Mouse (Mus musculus) heart, embryonic 10.5 days (tissue): ENCODE results near the gene Foxp2. TPM values are rescaled to one million over a fixed set of nuclear protein-coding genes. Genes with fewer than 3 reads are reported as not detected.

Source experiments
- DNase-seq: peaks from one replicate; pipeline ENCODE4 v3.0.0-alpha.2; 2017; ENCODE audit warnings: low spot score
- H3K27ac ChIP-seq: fragments of 300-500 bp; sonication (generic); 2 replicates; pipeline ENCODE4 v1.5.1; 2016; ENCODE audit warnings: mild to moderate bottlenecking
- H3K27me3 ChIP-seq: fragments of 300-500 bp; sonication (generic); 2 replicates; pipeline ENCODE4 v1.6.1; 2016; ENCODE audit warnings: mild to moderate bottlenecking; ENCODE audit not compliant: poor library complexity, insufficient read depth, severe bottlenecking
- H3K36me3 ChIP-seq: fragments of 300-500 bp; sonication (generic); 2 replicates; pipeline ENCODE4 v1.6.1; 2016; ENCODE audit warnings: mild to moderate bottlenecking, moderate library complexity
- H3K4me1 ChIP-seq: fragments of 300-500 bp; sonication (generic); 2 replicates; pipeline ENCODE4 v1.6.1; 2016; ENCODE audit warnings: mild to moderate bottlenecking
- H3K4me3 ChIP-seq: fragments of 300-500 bp; sonication (generic); 2 replicates; pipeline ENCODE4 v1.5.1; 2016; ENCODE audit warnings: mild to moderate bottlenecking, moderate library complexity
- H3K9me3 ChIP-seq: fragments of 300-500 bp; sonication (generic); 2 replicates; pipeline ENCODE4 v1.6.1; 2016; ENCODE audit warnings: mild to moderate bottlenecking, moderate library complexity
- WGBS: fragments of 180-500 bp; shearing (Covaris S2); methylation state at CpG from one replicate; pipeline ENCODE4 v1.1.7; 2016; 5-methylcytosine and 5-hydroxymethylcytosine counted together
- polyA plus RNA-seq: library from polyadenylated mRNA; unstranded; fragments of >200 nt; fragmentation: Nextera tagmentation; extraction: Ambion mirVana; gene quantifications from 2 replicates; pipeline ENCODE4 v1.2.1, GENCODE M21; 2016

Gene Foxp2
- polyA plus RNA-seq, 1 experiment from 2014 or later, result 16.7 TPM

GRCm38 (mm10) chr6:15151619-15152018, 250.5 kb downstream of the Foxp2 start:
- no peaks in the 10 kb centered on the region for H3K36me3 ChIP-seq
- no peak overlapping the region for H3K27ac ChIP-seq
- H3K9me3 ChIP-seq, result no peaks in the 10 kb centered on the region
- no peaks in the 10 kb centered on the region for H3K4me1 ChIP-seq
- WGBS, result 79% methylated on average over 3 of the region's 3 CpGs
- no peak for DNase-seq
- no peak overlapping the region for H3K4me3 ChIP-seq
- no peaks in the 10 kb centered on the region for H3K27me3 ChIP-seq

- Histone ChIP-seq H3K9me3 (no peaks in the 10 kb centered on the region), H3K27me3 (no peaks in the 10 kb centered on the region), H3K4me3 (no peak overlapping the region), H3K4me1 (no peaks in the 10 kb centered on the region), H3K27ac (no peak overlapping the region), H3K36me3 (no peaks in the 10 kb centered on the region)
- no peak for DNase-seq
- 72% methylated on average over 2 of the region's 2 CpGs for WGBS
These were observed 262.4 kb downstream of the Foxp2 start for GRCm38 (mm10) chr6:15163508-15164053.

GRCm38 (mm10) chr6:15176754-15177153, 275.6 kb downstream of the Foxp2 start:
- no peak overlapping the region for H3K27ac ChIP-seq
- no peaks in the 10 kb centered on the region for H3K27me3 ChIP-seq

GRCm38 (mm10) chr6:15192877-15193276, 291.7 kb downstream of the Foxp2 start:
- H3K4me3 ChIP-seq, result no peak overlapping the region
- no peaks in the 10 kb centered on the region for H3K36me3 ChIP-seq
- H3K27ac ChIP-seq, result no peak overlapping the region
- no peak for DNase-seq
- 66% methylated on average over 5 of the region's 5 CpGs for WGBS
- H3K27me3 ChIP-seq, result no peaks in the 10 kb centered on the region
- no peaks in the 10 kb centered on the region for H3K4me1 ChIP-seq
- no peaks in the 10 kb centered on the region for H3K9me3 ChIP-seq

More at GRCm38 (mm10) chr6:15176754-15177153, 275.6 kb downstream of the Foxp2 start:
- DNase-seq, result no peak
- no peaks in the 10 kb centered on the region for H3K36me3 ChIP-seq
- no peak overlapping the region for H3K4me3 ChIP-seq
- H3K9me3 ChIP-seq, result no peaks in the 10 kb centered on the region
- H3K4me1 ChIP-seq, result no peaks in the 10 kb centered on the region

- H3K9me3 ChIP-seq, result no peaks in the 10 kb centered on the region
- no peaks in the 10 kb centered on the region for H3K27me3 ChIP-seq
- no peaks in the 10 kb centered on the region for H3K36me3 ChIP-seq
- no peak for DNase-seq
- WGBS, result 66% methylated on average over 10 of the region's 10 CpGs
- no peak overlapping the region; the same call in 1 of the 2 replicates for H3K27ac ChIP-seq
- no peak overlapping the region for H3K4me3 ChIP-seq
- no peaks in the 10 kb centered on the region for H3K4me1 ChIP-seq
These were observed 341.2 kb downstream of the Foxp2 start for GRCm38 (mm10) chr6:15242176-15242942.

- Histone ChIP-seq H3K4me3 (peak overlapping the region; percentile 18; the same call in 1 of the 2 replicates), H3K4me1 (peaks cover 6% of the 10 kb centered on the region; the same call in 1 of the 2 replicates), H3K27ac (no peak overlapping the region), H3K27me3 (no peaks in the 10 kb centered on the region), H3K9me3 (no peaks in the 10 kb centered on the region), H3K36me3 (no peaks in the 10 kb centered on the region)
- DNase-seq, result no peak
- 13% methylated on average over 7 of the region's 7 CpGs for WGBS
These were observed 356.2 kb downstream of the Foxp2 start for GRCm38 (mm10) chr6:15257393-15257792.

- Histone ChIP-seq H3K4me1 (peaks cover 6% of the 10 kb centered on the region; the same call in 1 of the 2 replicates), H3K9me3 (no peaks in the 10 kb centered on the region), H3K36me3 (no peaks in the 10 kb centered on the region), H3K27ac (no peak overlapping the region), H3K4me3 (no peak overlapping the region), H3K27me3 (no peaks in the 10 kb centered on the region)
- no peak for DNase-seq
- 58% methylated on average over 6 of the region's 6 CpGs for WGBS
These were observed 356.7 kb downstream of the Foxp2 start for GRCm38 (mm10) chr6:15257893-15258292.

GRCm38 (mm10) chr6:15268136-15268535, 367.0 kb downstream of the Foxp2 start:
- Histone ChIP-seq H3K27me3 (no peaks in the 10 kb centered on the region), H3K4me3 (no peak overlapping the region), H3K9me3 (no peaks in the 10 kb centered on the region), H3K27ac (no peak overlapping the region), H3K36me3 (no peaks in the 10 kb centered on the region), H3K4me1 (peaks cover 4% of the 10 kb centered on the region; the same call in 1 of the 2 replicates)
- DNase-seq, result no peak
- 81% methylated on average over 2 of the region's 2 CpGs for WGBS

- Histone ChIP-seq H3K9me3 (no peaks in the 10 kb centered on the region), H3K4me3 (no peak overlapping the region), H3K27me3 (no peaks in the 10 kb centered on the region), H3K27ac (no peak overlapping the region), H3K4me1 (no peaks in the 10 kb centered on the region), H3K36me3 (no peaks in the 10 kb centered on the region)
- no peak for DNase-seq
- WGBS, result 51% methylated on average over 3 of the region's 3 CpGs
These were observed 384.1 kb downstream of the Foxp2 start for GRCm38 (mm10) chr6:15285213-15285612.

- no peaks in the 10 kb centered on the region for H3K9me3 ChIP-seq
- H3K27me3 ChIP-seq, result no peaks in the 10 kb centered on the region
- H3K4me3 ChIP-seq, result no peak overlapping the region
- WGBS, result 64% methylated on average over 5 of the region's 5 CpGs
- DNase-seq, result no peak
- H3K36me3 ChIP-seq, result no peaks in the 10 kb centered on the region
- no peak overlapping the region for H3K27ac ChIP-seq
- no peaks in the 10 kb centered on the region for H3K4me1 ChIP-seq
These were observed 392.9 kb downstream of the Foxp2 start for GRCm38 (mm10) chr6:15294081-15294480.

- no peaks in the 10 kb centered on the region for H3K27me3 ChIP-seq
- DNase-seq, result no peak
- H3K27ac ChIP-seq, result no peak overlapping the region
- H3K9me3 ChIP-seq, result no peaks in the 10 kb centered on the region
- WGBS, result 26% methylated on average over 1 of the region's 1 CpGs
- H3K4me3 ChIP-seq, result no peak overlapping the region
- no peaks in the 10 kb centered on the region for H3K36me3 ChIP-seq
- H3K4me1 ChIP-seq, result 0 out of 2 replicates have a peak, but pooled peaks cover 4% of the 10 kb centered on the region
These were observed 398.1 kb downstream of the Foxp2 start for GRCm38 (mm10) chr6:15299279-15299678.

- no peak overlapping the region for H3K27ac ChIP-seq
- no peak overlapping the region for H3K4me3 ChIP-seq
- no peaks in the 10 kb centered on the region for H3K9me3 ChIP-seq
- WGBS, result 68% methylated on average over 5 of the region's 5 CpGs
- no peaks in the 10 kb centered on the region for H3K27me3 ChIP-seq
- no peak for DNase-seq
- H3K4me1 ChIP-seq, result no peaks in the 10 kb centered on the region
- H3K36me3 ChIP-seq, result no peaks in the 10 kb centered on the region
These were observed 409.5 kb downstream of the Foxp2 start for GRCm38 (mm10) chr6:15310671-15311070.

GRCm38 (mm10) chr6:15316948-15317347, 415.8 kb downstream of the Foxp2 start:
- Histone ChIP-seq H3K4me3 (no peak overlapping the region), H3K27ac (no peak overlapping the region), H3K36me3 (no peaks in the 10 kb centered on the region), H3K9me3 (no peaks in the 10 kb centered on the region), H3K27me3 (no peaks in the 10 kb centered on the region), H3K4me1 (no peaks in the 10 kb centered on the region)
- 33% methylated on average over 2 of the region's 2 CpGs for WGBS
- DNase-seq, result no peak
